Mouse (Mus musculus) embryonic fibroblast, embryonic 13.5 days (primary cell): ENCODE data around the gene Btbd19.

Experiments
- CTCF ChIP-seq: IDR thresholded peaks from 2 replicates; pipeline ENCODE4 v1.5.1; 2011; ENCODE audit warnings: mild to moderate bottlenecking, control low read depth, low read length, moderate library complexity, borderline replicate concordance; ENCODE audit not compliant: insufficient read depth
- POLR2A ChIP-seq: IDR thresholded peaks from 2 replicates; pipeline ENCODE4 v1.6.1; 2011; ENCODE audit warnings: low read depth, mild to moderate bottlenecking, control low read depth, low read length, moderate library complexity

DNA sequence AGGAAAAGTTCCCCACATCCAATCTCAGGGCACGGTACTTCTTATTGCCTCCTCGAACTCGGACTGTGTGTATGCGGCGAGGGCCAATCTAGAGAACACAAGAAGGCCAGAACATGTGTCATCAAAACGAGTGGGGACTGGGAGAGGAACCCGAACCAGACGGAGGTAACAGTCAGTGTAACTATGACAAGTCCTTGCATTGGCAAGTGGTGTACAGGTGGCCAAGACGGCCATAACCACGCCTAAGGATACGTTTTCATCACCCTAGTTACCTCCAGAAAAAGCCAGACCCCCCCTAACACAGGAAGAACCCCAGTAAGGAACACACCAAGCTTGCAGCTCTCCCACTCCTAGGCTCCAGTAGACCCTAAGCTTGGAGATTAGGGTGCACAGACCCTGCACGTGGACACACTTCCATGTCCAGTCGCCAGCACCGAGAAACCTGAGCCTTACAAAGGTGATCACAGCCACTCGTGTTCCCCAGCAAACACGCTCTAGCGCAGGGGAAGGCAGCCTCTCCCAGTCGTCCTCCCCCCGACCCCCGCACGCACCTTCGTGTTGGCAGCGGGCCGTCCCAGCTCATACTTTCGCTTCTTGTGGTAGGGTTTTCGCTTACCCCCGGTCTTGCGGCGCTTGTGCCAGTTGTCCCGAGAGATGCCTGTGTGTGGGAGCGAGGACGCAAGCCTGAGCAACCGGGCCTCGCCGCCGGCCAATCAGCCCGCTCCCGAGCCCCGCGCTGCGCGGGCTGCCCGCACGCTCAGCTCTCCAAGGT lies 29.7 kb upstream of the Btbd19 start:
- no peak for TF ChIP-seq CTCF
- no peak for TF ChIP-seq POLR2A
